Mouse (Mus musculus) CH12.LX (cell line): Measurements from ENCODE around the gene Nf1.

Experiments used
- POLR2A ChIP-seq: IDR thresholded peaks from 2 replicates; pipeline ENCODE4 v1.6.1; 2011; ENCODE audit warnings: low read depth, mild to moderate bottlenecking, improper control_type of control experiment, low read length
- RAD21 ChIP-seq: IDR thresholded peaks from 2 replicates; pipeline ENCODE4 v1.6.1; 2011; ENCODE audit warnings: low read depth, mild to moderate bottlenecking, low read length, improper control_type of control experiment, moderate library complexity

GRCm38 (mm10) chr11:79584191-79584590 is 244.7 kb downstream of the Nf1 start:
- TF ChIP-seq POLR2A (no peak), RAD21 (peak; percentile 93)
